Mouse (Mus musculus): ENCODE measurements at regions not wholly inside any gene's neighbourhood (a gene's known extent, or its start where the extent isn't known, plus 50 kb on each side); places are given as distances from the start of the nearest gene placed in this dataset.
A peak's percentile ranks its signal among the peaks of the same experiment; 100 is the strongest.

GRCm38 (mm10) chr13:39702621-39703020 lies 658.6 kb downstream of the Ofcc1 start:
- no peak overlapping the region for H3K27ac ChIP-seq
- no peak overlapping the region for H3K9ac ChIP-seq (ENCODE audit: low read depth, low read length)
- H3K9me3 ChIP-seq (replicated peaks; ENCODE audit: low read length) = no peaks in the 10 kb centered on the region
- H3K36me3 ChIP-seq (ENCODE audit: insufficient read depth, low read length) = no peaks in the 10 kb centered on the region
- no peak for ATAC-seq (replicated peaks; ENCODE audit: low FRiP score, low read depth)
- H3K4me2 ChIP-seq (ENCODE audit: low read length) = no peak overlapping the region
- no peak overlapping the region for H3K4me3 ChIP-seq (replicated peaks; ENCODE audit: low read depth, low read length)
- no peaks in the 10 kb centered on the region for H3K27me3 ChIP-seq (ENCODE audit: insufficient read depth, low read length)
- DNase-seq (ENCODE audit: low spot score) = no peak
- TF ChIP-seq CTCF (IDR thresholded peaks at IDR 0.05; ENCODE audit: low read depth) = no peak
- WGBS = 80% methylated on average over 2 of the region's 2 CpGs
- H3K4me1 ChIP-seq (replicated peaks; ENCODE audit: insufficient read depth, low read length) = no peaks in the 10 kb centered on the region

- Histone ChIP-seq H3K4me3 (replicated peaks; ENCODE audit: low read depth, low read length) (no peak overlapping the region), H3K4me2 (ENCODE audit: low read length) (no peak overlapping the region), H3K36me3 (ENCODE audit: insufficient read depth, low read length) (no peaks in the 10 kb centered on the region), H3K9ac (ENCODE audit: low read depth, low read length) (no peak overlapping the region), H3K27me3 (ENCODE audit: insufficient read depth, low read length) (no peaks in the 10 kb centered on the region), H3K4me1 (replicated peaks; ENCODE audit: insufficient read depth, low read length) (no peaks in the 10 kb centered on the region), H3K27ac (no peak overlapping the region), H3K9me3 (replicated peaks; ENCODE audit: low read length) (no peaks in the 10 kb centered on the region)
- WGBS = 57% methylated on average over 3 of the region's 3 CpGs
- DNase-seq (ENCODE audit: low spot score) (peak; percentile 22), ATAC-seq (replicated peaks; ENCODE audit: low FRiP score, low read depth) (no peak)
- no peak for TF ChIP-seq CTCF (IDR thresholded peaks at IDR 0.05; ENCODE audit: low read depth)
These were observed 669.8 kb downstream of the Ofcc1 start for GRCm38 (mm10) chr13:39691291-39692024.

- ATAC-seq (replicated peaks; ENCODE audit: low FRiP score, low read depth) = no peak
- Histone ChIP-seq H3K27me3 (ENCODE audit: insufficient read depth, low read length) (no peaks in the 10 kb centered on the region), H3K4me1 (replicated peaks; ENCODE audit: insufficient read depth, low read length) (no peaks in the 10 kb centered on the region), H3K9me3 (replicated peaks; ENCODE audit: low read length) (no peaks in the 10 kb centered on the region), H3K36me3 (ENCODE audit: insufficient read depth, low read length) (no peaks in the 10 kb centered on the region), H3K4me2 (ENCODE audit: low read length) (no peak overlapping the region), H3K27ac (no peak overlapping the region), H3K4me3 (replicated peaks; ENCODE audit: low read depth, low read length) (no peak overlapping the region), H3K9ac (ENCODE audit: low read depth, low read length) (no peak overlapping the region)
- TF ChIP-seq CTCF (IDR thresholded peaks at IDR 0.05; ENCODE audit: low read depth) = no peak
- 86% methylated on average over 1 of the region's 1 CpGs for whole genome bisulfite sequencing
- DNase-seq (ENCODE audit: low spot score) = no peak
These were observed 696.7 kb downstream of the Ofcc1 start for GRCm38 (mm10) chr13:39664548-39664947.

- H3K36me3 ChIP-seq (ENCODE audit: insufficient read depth, low read length) = no peaks in the 10 kb centered on the region
- 0 out of 2 replicates have a peak, but pooled peaks cover 6% of the 10 kb centered on the region for H3K27me3 ChIP-seq (ENCODE audit: insufficient read depth, low read length)
- DNase-seq (ENCODE audit: low spot score) = no peak
- no peak for TF ChIP-seq CTCF (IDR thresholded peaks at IDR 0.05; ENCODE audit: low read depth)
- no peaks in the 10 kb centered on the region for H3K9me3 ChIP-seq (replicated peaks; ENCODE audit: low read length)
- H3K4me2 ChIP-seq (ENCODE audit: low read length) = no peak overlapping the region
- H3K4me3 ChIP-seq (replicated peaks; ENCODE audit: low read depth, low read length) = no peak overlapping the region
- no peak for ATAC-seq (replicated peaks; ENCODE audit: low FRiP score, low read depth)
- H3K9ac ChIP-seq (ENCODE audit: low read depth, low read length) = no peak overlapping the region
- no peaks in the 10 kb centered on the region for H3K4me1 ChIP-seq (replicated peaks; ENCODE audit: insufficient read depth, low read length)
- 47% methylated on average over 12 of the region's 12 CpGs for WGBS
- no peak overlapping the region for H3K27ac ChIP-seq
These were observed 688.8 kb upstream of the Slc35b3 start for GRCm38 (mm10) chr13:39649457-39649856.

GRCm38 (mm10) chr13:39647367-39647766 lies 686.7 kb upstream of the Slc35b3 start:
- TF ChIP-seq CTCF (IDR thresholded peaks at IDR 0.05; ENCODE audit: low read depth) = peak; percentile 78
- H3K36me3 ChIP-seq (ENCODE audit: insufficient read depth, low read length) = no peaks in the 10 kb centered on the region
- 15% methylated on average over 9 of the region's 9 CpGs for WGBS
- H3K27me3 ChIP-seq (ENCODE audit: insufficient read depth, low read length) = 0 out of 2 replicates have a peak, but pooled peaks cover 6% of the 10 kb centered on the region
- DNase-seq (ENCODE audit: low spot score) (peak; percentile 54), ATAC-seq (replicated peaks; ENCODE audit: low FRiP score, low read depth) (no peak)
- H3K9ac ChIP-seq (ENCODE audit: low read depth, low read length) = no peak overlapping the region
- no peak overlapping the region for H3K4me3 ChIP-seq (replicated peaks; ENCODE audit: low read depth, low read length)
- H3K4me2 ChIP-seq (ENCODE audit: low read length) = no peak overlapping the region
- no peaks in the 10 kb centered on the region for H3K4me1 ChIP-seq (replicated peaks; ENCODE audit: insufficient read depth, low read length)
- no peaks in the 10 kb centered on the region for H3K9me3 ChIP-seq (replicated peaks; ENCODE audit: low read length)
- no peak overlapping the region for H3K27ac ChIP-seq

- ATAC-seq (replicated peaks; ENCODE audit: low FRiP score, low read depth) (no peak), DNase-seq (ENCODE audit: low spot score) (peak; percentile 7)
- no peaks in the 10 kb centered on the region for H3K4me1 ChIP-seq (replicated peaks; ENCODE audit: insufficient read depth, low read length)
- 83% methylated on average over 8 of the region's 8 CpGs for WGBS
- H3K9ac ChIP-seq (ENCODE audit: low read depth, low read length) = no peak overlapping the region
- no peak overlapping the region for H3K4me2 ChIP-seq (ENCODE audit: low read length)
- H3K36me3 ChIP-seq (ENCODE audit: insufficient read depth, low read length) = no peaks in the 10 kb centered on the region
- no peak overlapping the region for H3K27ac ChIP-seq
- H3K9me3 ChIP-seq (replicated peaks; ENCODE audit: low read length) = no peaks in the 10 kb centered on the region
- H3K4me3 ChIP-seq (replicated peaks; ENCODE audit: low read depth, low read length) = no peak overlapping the region
- no peak for TF ChIP-seq CTCF (IDR thresholded peaks at IDR 0.05; ENCODE audit: low read depth)
- no peaks in the 10 kb centered on the region for H3K27me3 ChIP-seq (ENCODE audit: insufficient read depth, low read length)
These were observed 670.9 kb upstream of the Slc35b3 start for GRCm38 (mm10) chr13:39631506-39632132.
